Mouse (Mus musculus): ENCODE measurements around the gene Dab2ip. TPM values are rescaled to one million over a fixed set of nuclear protein-coding genes. Genes with fewer than 3 reads are reported as not detected.

The Dab2ip gene
- total RNA-seq, 4 experiments from 2014 or later = 41.4 to 47.5 (median 46.5) TPM

DNA sequence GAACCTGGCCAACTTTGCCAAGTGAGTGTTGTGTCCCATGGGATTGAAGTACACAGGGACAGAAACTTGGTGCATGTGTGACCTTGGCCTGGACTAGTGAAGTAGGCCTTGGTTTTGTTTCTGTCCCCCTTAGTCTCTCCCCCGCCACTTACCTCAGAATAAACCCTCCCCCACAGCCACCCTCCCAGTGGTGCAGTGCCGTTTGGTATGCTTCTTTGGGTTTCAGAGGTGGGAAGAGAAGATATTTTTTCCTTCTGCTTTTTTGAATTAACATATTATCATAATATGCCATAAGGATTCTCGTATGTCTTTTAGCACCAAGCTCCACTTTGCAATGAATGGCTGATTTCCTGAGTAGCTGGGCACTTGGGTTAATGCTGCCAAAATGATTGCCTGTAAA is 157.4 kb downstream of the Dab2ip start:
- no peak for DNase-seq (ENCODE audit: low spot score)

DNA sequence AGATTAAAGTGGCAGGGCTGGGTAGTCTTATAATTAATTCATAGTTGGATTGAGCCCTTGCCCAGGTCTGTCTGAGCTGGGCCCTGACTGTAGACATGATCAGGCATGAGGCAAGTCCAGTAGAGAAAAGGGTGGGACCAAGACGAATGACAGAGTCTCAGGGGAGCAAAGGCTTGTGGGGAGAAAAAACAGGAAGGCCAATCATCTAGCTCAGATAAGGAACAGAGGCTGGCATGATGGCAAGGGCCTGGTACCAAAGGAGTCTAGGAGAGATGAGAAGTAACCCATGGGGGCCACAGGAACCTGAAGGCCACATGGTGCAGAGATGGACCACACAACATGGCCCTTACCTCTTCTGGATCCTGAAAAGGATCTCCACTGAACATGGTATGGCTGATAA is 158.1 kb downstream of the Dab2ip start:
- no peak for DNase-seq (ENCODE audit: low spot score)

DNA sequence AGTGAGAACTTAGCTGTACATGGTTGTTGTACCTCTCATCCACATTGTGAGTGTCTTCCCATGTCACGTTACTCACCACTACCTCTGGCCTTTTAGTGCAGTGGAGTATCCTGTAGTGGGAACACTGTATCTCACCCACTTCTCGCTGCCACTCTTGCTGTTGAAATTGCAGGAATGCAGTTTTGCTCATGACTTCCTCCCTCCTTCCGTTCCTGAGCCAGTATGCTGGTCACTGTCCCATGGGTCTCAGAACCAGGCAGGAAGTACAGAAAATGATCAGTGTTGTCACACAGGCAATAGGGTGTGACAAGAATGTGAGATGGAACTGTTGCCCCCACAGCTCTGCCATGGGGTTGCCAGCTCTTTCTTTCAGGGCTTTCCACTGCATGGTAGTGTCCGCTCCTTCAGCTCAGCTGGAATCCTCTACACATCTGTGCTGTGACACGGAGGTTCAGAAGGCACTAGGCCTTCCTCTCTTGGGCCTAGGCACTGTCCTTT is 160.0 kb downstream of the Dab2ip start:
- DNase-seq (ENCODE audit: low spot score) = no peak

DNA sequence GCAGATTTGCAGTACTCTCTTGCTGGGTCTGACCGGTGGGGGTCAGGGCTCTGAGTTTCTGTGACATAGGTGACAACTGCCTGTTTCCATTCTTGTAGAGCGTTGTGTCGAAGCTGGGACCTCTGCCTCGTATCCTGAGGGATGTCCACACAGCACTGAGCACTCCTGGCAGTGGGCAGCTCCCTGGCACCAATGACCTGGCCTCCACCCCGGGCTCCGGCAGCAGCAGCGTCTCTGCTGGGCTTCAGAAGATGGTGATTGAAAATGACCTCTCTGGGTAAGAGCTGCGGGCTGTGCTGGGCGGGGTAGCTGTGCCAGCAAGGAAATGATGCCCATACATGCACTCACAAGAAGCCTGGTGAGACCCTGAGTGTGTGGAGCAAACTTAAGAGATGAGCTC is 160.6 kb downstream of the Dab2ip start:
- DNase-seq (ENCODE audit: low spot score) = no peak

DNA sequence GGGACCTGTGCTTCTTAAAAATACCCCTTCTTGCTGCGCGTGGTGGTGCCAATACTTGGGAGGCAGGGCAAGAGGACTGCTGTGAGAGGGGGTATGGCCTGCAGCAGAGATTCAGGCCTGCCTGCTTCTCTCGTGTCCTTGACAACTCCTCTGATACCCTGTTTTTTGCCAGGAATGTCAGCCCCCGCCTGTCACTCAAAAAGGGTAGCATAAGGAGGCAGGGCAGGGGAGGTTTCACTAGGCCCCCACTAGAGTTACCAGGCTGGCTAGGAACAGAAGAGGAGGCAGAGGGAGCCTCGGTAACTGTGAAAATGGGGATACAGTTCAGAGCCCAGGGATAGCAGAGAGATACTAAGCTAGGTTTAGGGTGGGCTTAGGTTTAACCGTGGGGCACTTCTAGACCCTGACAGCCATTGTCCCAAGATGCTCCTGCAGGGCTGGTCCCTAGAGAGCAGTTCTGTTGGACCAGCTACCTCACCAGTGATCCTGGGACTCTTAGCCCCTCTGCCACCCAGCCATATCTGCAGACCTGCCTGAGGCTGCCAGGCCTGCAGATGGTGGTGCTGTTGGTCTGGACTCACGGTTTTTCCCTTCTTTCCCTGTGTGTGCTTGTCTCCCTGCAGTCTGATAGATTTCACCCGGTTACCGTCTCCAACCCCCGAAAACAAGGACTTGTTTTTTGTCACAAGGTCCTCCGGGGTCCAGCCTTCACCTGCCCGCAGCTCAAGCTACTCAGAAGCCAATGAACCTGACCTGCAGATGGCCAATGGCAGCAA is 161.4 kb downstream of the Dab2ip start:
- no peak for DNase-seq (ENCODE audit: low spot score)

DNA sequence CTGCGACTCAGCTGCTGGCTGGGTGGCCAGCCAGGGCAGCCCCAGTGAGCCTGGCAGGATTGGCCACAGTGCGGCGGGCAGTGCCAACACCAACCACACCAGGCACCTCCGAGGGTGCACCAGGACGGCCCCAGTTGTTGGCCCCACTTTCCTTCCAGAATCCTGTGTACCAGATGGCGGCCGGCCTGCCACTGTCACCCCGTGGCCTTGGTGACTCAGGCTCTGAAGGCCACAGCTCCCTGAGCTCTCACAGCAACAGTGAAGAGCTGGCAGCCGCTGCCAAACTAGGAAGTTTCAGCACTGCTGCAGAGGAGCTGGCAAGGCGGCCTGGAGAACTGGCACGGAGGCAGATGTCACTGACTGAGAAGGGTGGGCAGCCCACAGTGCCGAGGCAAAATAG is 162.0 kb downstream of the Dab2ip start:
- no peak for DNase-seq (ENCODE audit: low spot score)

DNA sequence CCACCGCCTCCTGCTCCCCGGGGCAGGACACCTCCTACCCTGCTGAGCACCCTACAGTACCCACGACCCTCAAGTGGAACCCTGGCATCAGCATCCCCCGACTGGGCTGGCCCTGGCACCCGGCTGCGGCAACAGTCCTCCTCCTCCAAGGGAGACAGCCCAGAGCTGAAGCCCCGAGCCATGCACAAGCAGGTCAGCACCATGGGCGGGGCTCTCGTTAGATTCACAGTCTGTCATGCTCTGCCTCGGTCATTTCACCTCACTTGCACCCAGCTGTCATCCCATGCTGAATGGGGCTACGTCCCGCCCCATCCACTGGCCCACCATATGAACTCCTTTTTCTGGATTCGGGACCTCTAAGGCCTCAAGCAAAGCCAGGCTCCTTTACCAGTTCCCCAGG is 162.5 kb downstream of the Dab2ip start:
- DNase-seq (ENCODE audit: low spot score) = no peak

DNA sequence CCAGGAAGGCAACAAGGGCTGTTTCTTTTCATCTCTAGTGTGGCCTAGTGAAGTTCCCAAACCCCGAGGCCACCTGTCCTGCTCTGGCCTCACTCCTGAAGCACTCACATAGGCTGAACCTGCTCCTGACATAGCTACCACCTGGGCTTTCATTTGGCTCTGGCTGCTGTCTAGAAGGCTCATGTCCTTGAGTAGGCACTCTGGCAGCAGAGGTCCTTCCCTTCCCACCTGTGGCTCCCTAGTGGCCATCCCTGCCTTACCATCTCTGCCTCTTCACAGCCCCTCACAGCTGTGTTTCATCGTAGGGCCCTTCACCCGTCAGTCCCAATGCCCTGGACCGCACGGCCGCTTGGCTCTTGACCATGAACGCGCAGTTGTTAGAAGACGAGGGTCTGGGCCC is 162.9 kb downstream of the Dab2ip start:
- no peak for DNase-seq (ENCODE audit: low spot score)

DNA sequence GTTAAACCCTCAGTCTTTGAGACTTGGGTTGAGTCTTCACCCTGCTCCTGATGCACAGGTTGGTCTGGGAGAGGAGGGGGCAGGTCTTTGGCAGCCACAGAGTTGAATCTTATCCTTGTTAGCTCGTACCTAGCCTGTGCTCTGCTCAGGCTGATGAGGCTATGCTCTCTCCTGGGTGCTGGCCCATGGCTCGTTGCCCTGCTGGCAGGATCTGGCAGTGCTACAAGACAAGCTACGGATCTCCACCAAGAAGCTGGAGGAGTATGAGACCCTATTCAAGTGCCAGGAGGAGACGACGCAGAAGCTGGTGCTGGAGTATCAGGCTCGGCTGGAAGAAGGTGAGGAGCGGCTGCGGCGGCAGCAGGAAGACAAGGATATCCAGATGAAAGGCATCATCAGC is 164.8 kb downstream of the Dab2ip start:
- DNase-seq (ENCODE audit: low spot score) = no peak

DNA sequence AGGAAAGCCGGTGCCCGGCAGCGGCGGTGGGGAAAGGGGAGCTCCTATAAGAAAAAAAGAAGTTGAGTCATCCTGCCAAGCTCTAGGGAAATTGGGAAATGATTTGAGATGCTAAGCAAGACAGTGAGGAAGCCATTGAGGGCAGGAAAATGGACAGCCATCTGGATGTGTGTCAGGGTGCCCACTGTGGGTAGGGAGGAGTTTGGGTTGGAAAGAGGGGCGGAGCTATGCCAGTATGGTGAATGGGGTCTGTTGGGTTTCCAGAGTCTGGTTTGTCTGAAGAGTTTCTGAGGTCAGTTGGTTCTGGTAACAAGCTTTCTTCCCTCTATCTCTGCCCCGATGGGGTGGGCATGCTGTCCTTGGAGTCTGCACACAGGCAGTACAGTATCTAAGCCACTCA is 165.2 kb downstream of the Dab2ip start:
- DNase-seq (ENCODE audit: low spot score) = no peak

DNA sequence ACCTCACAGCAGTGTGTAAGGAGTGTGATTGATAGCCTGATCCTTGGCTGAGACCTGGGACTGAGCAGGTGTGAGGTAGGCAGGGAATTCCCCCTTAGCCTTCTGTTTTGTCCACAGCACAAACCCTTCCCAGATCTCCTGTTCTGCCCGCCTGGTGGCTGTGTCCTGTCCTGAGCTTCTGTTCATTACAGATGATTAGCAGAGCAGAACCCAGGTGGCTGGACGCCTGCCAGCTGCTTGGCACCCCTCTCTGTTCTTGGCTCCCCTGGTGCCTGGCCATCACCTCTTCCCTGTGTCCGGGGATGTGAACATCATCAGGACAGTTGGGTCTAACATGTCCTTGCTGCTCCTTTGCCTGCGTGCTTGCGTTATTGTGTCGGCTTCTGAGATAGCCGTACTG is 165.6 kb downstream of the Dab2ip start:
- no peak for DNase-seq (ENCODE audit: low spot score)

DNA sequence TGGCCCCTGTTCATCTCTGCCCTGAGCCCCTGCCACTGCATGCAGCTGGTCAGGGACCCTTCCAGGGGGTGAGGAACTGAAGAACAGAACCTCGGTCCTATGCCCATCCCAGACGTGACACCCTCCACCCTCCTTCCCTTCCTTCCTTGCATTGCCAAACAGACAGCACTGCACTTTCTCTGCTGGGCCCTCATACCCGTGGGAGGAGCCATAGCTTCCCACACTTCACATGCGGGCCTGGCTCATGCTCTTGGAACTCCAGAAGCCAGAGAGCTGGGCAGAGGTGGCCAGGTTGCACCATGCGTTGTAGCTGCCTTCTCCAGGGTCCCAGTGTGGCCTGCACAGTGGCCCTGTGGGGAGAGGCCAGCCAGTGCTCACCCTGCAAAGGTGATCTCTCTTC is 170.6 kb downstream of the Dab2ip start:
- no peak for DNase-seq (ENCODE audit: low spot score)

DNA sequence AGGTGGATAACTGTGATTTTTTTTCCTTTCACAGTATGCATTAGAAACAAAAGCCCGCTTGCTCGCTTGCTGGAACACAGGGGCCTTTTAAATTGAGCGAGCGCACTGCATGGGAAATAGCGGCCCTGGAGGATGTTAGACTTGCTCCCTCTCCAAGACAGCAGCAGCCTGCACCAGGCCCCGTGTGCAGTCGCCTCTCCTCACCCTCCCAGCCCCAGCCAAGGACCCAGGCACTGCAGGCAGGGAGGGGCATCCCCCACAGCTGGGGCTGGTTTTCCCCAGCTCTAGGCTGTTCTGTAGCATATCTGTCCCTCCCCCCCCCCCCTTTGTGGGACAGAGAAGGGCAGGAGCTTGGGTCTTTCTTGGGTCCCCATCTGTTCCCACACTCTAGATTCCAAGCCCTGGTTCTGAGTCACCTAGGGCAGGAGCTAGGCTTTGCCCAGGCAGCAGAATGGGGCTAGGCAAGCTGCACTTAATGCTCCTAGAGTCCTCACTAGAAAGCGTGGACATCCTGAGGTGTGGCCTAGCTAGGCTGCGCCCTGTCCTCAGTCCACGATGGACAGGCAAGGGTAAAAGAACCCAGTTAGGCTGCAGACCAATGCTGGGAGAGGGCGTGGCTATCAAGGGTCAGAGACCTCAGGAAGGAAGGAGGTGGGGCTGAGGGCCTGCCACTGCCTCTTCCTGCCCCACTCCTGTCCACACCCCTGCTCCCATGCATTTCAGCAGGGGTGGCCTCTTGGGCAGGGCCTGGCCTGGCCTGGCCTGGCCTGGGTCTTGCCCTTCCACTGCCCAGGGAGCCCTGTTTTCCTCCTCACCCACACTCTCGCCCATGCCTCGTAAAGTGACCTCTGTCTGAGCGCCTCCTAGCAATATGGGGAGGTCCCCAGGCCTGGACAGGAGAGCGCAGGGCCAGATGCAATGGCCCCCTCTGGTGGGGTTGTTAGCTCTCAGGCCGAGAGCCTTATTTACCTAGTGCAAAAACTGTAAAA is 171.3 kb downstream of the Dab2ip start:
- DNase-seq (ENCODE audit: low spot score) = peak; percentile 77

DNA sequence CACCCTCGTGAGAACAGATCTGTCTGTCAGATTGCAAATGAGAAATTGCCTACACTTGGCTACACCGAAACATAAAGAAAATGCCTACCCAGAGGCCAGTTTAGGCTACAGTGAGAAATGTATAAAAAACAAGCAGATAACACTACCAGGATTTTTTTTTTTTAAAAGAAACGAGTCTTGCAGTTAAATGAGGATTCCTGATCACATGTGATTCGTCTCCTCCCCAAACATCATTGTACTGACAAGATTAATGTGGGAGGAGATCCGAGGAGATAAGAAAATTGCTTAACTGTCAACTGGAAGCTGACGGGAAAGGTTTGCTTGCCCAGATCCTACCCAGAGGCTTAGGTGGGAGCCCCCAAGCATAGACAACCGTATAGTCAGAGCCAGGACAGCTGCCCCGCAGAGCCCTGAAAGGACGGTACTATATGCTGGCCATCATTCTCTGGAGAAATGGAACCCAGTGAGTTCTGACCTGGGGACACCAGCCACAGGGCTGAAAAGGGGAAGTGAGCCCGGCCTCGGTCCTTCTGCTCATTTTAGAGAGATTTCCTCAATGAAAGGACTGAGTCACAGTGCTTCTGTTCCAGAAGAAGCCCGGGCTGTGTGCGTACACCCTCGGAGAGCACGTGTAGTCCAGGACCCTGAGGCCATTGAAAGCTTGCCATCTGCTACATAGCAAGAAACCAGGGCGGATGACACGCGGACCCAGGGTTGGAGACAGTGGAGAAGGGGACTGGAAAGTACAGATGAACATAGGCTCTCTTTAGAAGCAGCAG is 173.8 kb downstream of the Dab2ip start:
- no peak for DNase-seq (ENCODE audit: low spot score)

DNA sequence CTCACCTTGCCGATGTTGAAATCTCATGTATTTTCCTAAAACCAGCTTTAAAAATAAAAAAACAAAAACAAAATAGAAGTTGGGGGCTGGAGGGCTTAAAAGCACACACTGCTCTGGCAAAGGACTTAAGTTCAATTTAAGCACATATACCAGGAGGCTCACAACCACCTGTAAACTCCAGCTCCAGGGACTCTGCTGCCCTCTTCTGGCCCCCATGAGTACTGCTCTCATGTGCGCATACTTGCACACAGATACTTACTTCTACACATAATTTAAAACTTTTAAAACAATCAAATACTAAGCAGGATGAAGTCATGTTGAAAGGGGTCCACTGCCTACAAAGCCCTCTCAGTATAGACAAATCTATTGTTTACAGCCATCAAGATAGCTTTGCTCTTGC is 176.9 kb downstream of the Dab2ip start:
- no peak for DNase-seq (ENCODE audit: low spot score)

DNA sequence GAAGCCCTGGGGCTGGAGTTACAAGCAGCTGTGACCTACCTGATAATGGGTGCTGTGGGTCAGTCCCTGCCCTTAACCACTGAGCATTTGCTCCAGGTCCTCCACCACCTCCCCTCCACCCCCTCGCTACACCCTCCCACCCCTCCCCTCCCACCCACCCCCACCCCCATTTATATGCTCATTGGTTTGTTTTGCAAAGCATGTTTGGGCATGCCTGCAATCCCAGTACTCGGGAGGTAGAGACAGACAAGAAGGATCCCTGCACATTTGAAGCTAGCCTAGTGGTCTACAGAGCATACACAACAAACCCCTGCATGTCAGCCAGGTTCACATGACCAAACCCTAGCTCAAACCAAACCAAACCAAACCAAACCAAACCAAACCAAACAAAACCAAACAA is 178.0 kb downstream of the Dab2ip start:
- DNase-seq (ENCODE audit: low spot score) = no peak

DNA sequence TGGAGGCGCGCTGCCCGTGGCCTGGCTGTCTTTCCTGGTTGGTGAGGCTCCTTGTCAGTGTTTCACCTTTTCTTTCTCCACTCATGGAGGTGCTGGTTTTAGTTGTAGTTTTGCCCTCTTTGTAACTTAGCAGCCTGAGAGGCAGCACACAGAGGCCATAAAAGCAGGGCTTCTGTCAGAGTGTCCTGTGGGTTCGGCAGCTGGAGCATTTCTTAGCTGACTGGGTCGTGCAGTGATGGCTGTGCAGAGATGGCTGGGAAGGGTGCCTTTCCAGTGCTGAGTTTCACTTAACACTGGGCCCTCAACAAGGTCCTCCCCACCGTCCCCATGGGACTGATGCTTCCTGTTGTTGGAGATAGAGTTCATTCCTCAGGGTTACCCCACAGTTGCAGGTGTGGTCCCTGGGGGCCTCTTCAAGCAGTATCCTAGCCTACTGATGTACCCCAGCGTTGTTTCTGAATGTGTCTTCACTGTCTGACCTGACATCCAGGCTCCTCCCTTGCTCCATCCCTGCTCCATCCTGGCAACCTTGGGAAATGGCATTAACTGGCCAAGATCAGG is 179.5 kb downstream of the Dab2ip start:
- DNase-seq (ENCODE audit: low spot score) = no peak

DNA sequence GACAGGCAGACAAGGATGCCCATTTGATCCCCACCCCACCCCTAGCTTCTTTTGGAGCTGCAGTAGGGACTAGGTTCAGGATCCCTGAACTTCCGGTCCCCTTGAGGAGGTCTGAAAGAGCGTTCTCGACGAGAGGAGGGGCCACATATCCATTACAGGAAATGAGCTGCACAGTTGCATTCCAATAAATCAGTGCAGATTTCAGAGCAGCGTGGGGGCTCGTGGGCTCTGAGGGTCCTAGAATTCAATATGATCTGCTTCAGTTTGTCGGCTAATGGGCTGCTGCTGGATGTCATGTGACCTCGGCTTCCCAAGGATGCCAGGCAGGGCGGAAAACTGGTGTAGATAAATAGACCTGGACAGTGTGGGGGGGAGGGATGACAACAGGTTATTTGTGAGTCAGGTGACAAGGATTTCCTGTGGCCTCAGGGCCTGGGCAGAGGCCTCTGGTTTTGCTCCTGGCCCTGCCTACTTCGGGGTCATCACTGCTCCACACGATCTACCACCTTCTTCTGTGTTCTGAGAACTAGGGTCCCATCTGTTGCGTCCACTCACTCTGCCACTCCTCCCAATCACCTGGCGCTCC is 181.7 kb downstream of the Dab2ip start:
- no peak for DNase-seq (ENCODE audit: low spot score)

DNA sequence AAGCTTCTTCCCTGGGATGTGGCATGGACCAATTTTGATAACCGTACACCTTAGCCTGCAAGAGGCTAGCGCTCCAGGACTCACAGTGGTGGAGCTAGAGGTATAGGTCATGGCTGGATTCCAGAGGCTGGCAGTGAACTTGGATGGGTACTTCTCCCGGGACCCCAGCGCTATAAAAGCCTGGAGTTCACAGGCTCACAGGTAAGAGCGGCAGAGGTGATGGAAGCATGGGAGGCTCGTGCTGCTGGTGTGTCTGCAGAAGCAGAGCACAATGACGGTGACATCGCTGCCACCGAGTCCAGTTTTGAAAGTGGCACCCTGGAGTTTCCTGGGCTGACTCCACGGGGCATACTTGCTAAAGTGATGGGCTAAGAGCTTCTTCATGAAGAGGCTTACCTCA is 187.8 kb downstream of the Dab2ip start:
- no peak for DNase-seq (ENCODE audit: low spot score)

DNA sequence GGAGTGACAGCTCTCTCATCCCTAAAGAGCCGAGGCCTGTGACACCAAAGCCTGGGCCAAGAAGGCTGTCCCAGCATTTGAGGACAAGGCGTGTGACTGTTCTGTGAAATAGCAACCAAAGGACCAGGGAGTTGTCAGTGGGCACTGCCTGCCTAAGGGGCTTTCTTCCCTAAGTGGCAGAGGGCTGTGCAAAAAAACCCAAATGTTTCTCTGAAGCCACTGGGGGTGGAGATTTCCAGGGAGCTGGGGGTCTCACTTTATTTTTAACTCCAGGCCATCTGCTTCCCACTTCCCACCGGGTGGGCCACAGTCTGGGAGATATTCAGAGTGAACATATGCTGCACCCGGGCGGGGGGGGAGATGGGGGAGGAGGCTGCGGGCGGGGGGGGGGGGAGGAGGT is 188.6 kb downstream of the Dab2ip start:
- DNase-seq (ENCODE audit: low spot score) = no peak

DNA sequence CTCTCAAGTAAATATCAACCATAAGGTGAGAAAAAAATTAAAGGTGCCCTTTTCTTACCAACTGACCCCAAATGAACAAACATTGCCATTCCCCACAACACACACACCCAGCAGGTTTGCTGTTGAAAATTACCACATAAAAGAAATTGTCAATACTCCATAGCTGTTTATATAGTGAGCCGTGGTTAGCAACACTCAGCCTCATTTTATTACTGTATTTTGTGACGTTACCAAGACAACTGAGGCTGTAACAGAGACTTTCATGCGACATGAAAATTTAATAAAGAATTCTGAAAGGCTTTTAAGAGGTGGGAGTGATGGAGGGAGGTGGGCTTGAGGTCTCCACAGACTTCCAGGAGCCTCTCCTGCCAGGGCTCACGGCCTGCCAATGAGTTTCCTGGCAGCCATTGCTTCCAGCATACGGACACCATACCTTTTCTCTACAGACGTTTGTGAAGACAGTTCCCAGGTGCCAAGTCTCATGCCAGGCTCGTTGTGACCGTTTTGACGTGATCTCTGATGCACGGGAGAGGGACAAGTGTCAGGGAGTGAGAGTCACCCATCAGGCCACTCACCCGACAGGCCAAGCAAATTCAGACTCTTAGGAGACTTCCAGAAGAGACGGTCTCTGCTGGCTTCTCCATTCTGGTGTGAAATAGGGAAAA is 189.4 kb downstream of the Dab2ip start:
- DNase-seq (ENCODE audit: low spot score) = no peak
